Mouse (Mus musculus): ENCODE results near the gene Slc8a1.

DNA sequence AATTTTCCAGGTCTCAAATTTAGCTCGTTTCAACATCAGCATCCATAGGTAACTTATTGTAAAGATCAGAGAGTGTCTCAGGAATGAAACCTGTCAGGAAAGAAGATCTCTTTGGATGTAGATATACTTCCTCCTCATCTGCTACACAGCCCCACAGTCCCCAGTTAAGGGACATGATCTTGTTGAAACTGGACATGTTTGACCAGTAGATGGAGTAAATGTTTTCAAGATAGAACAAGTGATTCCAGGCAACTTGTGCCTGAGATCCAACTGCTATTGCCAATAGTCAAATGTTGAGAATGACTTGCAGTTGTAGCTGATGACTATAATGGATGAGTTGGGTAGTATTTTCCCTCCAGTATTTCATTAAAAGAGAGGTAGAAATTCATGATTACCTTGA lies 260.8 kb downstream of the Slc8a1 start:
- no peak for TF ChIP-seq POLR2A (IDR thresholded peaks at IDR 0.05; ENCODE audit: insufficient read depth, low read depth, low read length)
- no peak for TF ChIP-seq CTCF (IDR thresholded peaks at IDR 0.05; ENCODE audit: insufficient read depth, low read depth, low read length)
